Mouse (Mus musculus): ENCODE data around the gene Chl1.

The Chl1 gene

GRCm38 (mm10) chr6:103543753-103544152 lies 33.4 kb downstream of the Chl1 start:
- DNase-seq (ENCODE audit: low spot score), result no peak

DNA sequence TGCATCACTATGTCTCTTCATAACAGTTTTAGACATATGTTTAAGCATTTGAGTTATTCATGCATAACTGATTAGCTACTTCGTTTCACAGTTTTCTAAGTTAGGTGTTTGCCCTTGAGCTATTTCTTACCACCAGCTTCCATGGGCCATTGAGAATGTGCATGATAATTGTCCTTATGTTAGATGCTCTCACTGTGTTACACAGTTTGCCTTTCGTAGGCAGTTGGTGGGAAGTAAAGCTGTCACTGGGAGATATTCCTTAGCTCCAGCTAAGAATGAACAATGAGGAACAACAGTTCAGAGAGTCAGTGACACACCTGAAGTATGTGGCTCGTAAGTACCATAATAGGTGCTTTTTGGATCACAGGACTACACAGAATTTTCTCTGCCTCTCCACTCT lies 35.9 kb downstream of the Chl1 start:
- DNase-seq (ENCODE audit: low spot score), result no peak

DNA sequence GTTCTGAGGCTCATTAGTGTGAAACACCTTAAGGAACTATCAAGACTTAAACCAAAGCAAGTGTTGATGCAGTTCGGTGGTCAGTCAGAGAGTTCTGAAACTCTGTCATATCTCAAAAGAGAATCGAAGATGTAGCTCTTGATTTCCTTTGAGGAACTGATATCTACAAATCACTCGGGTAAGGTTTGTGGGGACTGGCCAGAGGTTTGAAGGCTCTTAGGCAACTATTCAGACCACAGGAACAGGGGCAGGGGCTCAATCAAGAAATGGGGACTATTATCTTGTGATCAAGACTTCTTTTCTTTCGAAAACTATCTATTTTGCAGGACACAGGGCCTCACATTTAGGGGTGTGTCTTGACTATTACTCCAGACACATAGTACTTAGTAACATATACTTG lies 39.5 kb downstream of the Chl1 start:
- no peak for DNase-seq (ENCODE audit: low spot score)

DNA sequence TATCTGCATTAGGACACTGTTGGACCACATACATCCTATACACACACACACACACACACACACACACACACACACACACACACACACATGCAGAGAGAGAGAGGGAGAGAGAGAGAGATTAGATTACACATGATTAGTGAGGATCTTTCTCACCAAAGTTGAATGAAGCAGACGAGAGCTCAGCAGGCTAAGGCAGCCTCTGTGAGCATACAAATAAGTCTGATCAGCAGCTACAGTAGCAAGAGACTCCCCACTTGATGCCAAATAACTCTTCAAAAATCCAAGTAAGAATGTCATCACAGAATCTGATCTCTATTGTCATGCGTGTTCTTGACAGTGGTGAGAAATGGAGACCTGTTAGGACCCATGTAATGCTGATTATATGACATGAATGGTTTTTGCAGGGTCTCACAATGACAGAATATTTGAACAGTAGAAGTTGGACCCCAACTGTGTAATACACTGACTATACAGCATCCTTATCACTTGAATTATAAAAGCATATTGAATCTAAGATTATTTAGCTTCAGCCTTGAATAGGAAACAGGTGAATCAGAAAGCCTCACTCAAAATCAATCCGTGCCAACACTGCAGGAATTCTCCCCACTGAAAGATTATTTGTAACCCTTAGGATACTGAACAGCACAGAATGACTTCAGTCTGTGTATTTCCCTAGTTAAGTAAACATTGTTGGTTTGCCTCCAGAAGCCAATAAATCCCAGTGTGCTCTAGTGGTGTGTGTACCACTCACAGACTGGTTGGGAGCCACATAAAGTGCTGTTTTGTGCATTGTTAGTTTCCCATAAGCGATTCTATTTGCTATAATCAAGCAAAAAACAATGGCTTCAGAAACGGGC lies 47.9 kb downstream of the Chl1 start:
- DNase-seq (ENCODE audit: low spot score), result no peak

DNA sequence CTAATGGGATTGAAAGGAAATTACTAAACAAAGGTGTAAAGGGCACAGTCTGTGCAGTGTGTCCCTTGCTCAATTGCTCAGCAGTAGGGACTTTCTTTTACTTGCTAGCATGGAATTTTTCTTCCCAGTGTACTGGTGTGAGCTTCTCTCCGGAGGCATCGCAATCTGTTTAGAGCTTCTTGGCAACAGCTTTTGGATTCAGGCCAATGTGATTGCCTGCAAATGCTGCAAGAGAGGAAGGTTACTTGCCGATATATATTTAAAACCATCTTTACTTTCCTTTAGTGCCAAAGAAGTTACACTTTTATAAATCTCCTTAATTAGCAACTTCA lies 48.5 kb downstream of the Chl1 start:
- DNase-seq (ENCODE audit: low spot score), result no peak

DNA sequence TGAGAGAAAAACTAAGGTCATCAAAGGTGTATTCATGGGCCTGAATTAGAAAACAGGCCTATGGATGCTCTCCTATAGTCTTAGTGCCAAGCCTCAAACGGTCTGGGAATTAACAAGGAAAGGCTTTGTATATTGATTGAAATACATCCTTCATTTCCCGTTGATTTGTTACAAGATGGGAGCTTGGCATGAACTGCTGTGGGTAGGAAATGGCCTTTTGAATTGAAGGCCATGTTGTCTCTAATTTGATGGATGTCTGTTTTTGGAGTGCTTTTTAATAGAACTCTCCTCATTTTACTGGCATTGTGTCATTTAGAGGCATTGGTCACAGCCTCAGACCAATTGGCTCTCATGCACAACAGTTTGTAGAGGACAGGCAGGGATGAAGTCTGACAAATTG lies 49.0 kb downstream of the Chl1 start:
- DNase-seq (ENCODE audit: low spot score), result no peak

- no peak for DNase-seq (ENCODE audit: low spot score)
Measured at GRCm38 (mm10) chr6:103564811-103565210, 54.4 kb downstream of the Chl1 start.

GRCm38 (mm10) chr6:103567247-103567646 lies 56.9 kb downstream of the Chl1 start:
- no peak for DNase-seq (ENCODE audit: low spot score)

- no peak for DNase-seq (ENCODE audit: low spot score)
Measured at GRCm38 (mm10) chr6:103572659-103573058, 62.3 kb downstream of the Chl1 start.

GRCm38 (mm10) chr6:103584224-103584623 lies 73.8 kb downstream of the Chl1 start:
- DNase-seq (ENCODE audit: low spot score), result no peak

DNA sequence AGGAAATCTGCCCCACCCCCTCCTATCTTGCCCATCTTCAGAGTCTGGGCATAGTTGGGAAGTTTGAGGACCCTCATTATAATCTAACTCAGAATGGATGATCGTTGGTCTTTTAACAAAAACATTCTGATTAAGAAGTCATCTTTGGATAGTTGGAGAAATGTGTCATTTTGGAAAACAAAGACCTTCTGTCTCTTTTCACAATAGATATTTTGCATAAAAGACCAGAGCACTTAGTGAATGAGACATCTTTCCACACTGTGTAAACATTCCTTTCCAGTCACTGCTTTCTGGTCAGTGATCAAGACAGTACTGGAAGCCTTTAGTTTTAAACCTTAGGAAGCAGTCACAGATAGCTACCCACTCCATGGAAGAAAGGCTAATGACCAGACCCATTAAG lies 75.3 kb downstream of the Chl1 start:
- no peak for DNase-seq (ENCODE audit: low spot score)

DNA sequence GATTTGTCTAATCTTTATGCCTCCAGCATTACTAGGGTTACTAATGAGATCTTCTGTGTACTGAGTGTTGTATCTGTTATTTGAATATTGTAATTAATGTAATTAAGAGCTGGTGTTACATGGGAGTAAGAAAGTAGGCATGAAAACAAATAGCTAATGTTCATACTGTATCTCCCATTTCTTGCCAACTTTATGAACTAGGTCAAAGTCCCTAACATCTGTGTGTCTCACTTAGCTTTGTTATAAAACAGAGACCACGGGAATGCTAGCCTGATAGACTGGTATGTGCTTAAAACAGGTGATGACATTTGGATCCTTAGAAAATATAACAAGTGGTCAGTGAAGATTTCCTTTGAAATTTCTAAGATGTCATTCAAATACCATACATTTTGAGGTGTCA lies 75.7 kb downstream of the Chl1 start:
- no peak for DNase-seq (ENCODE audit: low spot score)

GRCm38 (mm10) chr6:103602070-103602469 lies 91.7 kb downstream of the Chl1 start:
- no peak for DNase-seq (ENCODE audit: low spot score)

GRCm38 (mm10) chr6:103610656-103611055 lies 100.3 kb downstream of the Chl1 start:
- DNase-seq (ENCODE audit: low spot score), result no peak

- no peak for DNase-seq (ENCODE audit: low spot score)
Measured at GRCm38 (mm10) chr6:103612626-103613025, 102.2 kb downstream of the Chl1 start.

DNA sequence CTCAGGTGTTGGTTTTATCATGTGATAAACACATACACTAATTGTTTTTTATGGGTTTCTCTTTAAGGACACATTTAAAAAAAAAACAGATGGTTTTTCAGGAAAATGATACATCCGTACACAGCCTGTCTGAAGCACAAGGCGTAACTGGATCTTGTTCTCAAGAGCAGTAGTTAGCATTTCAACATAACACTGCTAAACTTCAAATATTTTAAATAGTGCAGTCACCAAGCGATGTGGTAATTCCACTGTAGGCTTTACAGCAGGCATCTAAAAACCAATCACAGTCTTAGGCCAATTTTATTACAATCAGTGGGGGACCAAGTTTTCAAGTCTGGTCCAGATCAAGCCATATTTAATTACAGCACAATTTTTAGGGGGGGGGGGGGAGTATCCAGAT lies 103.3 kb downstream of the Chl1 start:
- no peak for DNase-seq (ENCODE audit: low spot score)

- no peak for DNase-seq (ENCODE audit: low spot score)
Measured at GRCm38 (mm10) chr6:103615924-103616602, 105.7 kb downstream of the Chl1 start.

DNA sequence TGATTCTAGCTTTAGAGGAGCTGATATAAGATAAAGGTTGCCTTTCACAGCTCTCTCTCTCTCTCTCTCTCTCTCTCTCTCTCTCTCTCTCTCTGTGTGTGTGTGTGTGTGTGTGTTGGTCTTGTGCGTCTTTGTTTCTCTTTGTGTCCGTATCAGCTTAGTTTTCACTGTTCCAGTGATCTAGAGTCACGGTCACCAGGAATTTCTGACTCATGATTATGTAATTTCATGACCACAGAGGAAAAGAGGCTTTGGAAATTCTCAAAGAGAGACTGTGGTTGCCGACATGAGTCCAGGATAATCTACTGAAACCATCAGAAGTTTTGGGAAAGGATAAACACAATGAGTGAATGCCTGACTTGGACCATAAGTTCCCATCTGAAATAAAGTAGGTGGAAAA lies 110.5 kb downstream of the Chl1 start:
- DNase-seq (ENCODE audit: low spot score), result no peak

DNA sequence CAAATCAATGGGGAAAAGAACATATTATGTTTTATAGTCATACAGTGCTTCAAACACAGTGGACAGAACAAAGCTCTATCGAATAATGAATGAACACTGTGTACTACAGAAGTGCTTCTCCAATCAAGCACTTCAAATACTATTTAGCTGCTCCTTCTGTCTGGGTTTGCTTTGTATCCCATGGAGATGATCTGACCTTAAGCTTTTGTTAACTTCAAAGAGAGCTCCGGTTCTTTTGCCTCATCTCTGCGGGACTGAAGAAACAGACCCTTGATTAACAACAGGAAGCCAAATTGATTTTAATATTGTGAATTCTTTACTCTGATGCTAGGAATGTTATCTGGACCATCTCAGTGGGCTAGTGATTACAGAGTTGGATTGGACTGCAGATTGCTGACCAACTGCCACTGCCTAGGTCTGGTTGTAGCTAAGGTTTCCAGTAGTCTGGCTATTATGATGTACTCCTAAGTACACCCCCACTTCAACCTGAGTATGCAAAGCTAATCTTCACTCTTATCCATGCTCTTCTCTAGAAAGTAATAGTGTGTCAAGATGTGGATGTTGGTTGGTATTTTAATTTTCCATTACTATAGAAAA lies 111.8 kb downstream of the Chl1 start:
- no peak for DNase-seq (ENCODE audit: low spot score)

GRCm38 (mm10) chr6:103632856-103633255 lies 122.5 kb downstream of the Chl1 start:
- no peak for DNase-seq (ENCODE audit: low spot score)

DNA sequence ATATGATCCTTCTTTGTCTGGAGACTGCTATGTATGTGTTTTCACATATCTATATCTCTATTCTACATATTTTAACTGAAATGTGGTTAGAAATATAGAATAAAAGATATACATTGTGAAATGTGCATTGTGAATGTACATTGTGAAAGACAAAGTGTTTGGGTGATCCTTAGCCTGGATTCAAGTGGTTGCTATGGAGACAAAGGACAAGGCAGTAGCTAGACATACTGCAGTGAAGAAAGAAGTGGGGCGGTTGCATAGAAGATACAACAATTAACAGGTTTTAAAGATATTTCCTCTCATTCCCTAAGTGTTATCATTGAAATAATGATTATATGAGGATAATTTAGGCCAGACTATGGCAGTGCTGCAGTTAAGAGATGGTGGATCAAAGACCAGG lies 146.4 kb downstream of the Chl1 start:
- DNase-seq (ENCODE audit: low spot score), result no peak

DNA sequence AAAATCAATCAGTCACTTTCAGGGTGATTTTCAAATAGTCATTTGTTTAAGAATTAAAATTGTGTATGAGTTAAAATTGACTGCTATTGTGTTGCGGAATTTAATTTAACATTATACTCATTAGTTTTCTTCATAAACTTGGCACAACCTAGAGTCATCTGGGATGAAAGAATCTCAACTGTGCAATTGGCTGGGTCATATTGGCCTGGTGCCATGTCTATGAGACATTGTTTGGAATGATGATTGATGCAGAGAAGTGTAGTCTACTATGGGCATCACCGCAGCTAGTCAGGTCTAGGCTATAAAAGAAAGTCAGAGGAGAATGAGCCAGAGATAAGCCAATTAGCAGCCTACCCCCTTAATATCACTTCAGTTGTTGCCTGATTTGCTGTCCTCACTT lies 148.8 kb downstream of the Chl1 start:
- no peak for DNase-seq (ENCODE audit: low spot score)

GRCm38 (mm10) chr6:103665206-103665605 lies 154.8 kb downstream of the Chl1 start:
- no peak for DNase-seq (ENCODE audit: low spot score)
